Mouse (Mus musculus) mesoderm, embryonic 11.5 days (tissue): ENCODE data around the gene Ccl22.

Source experiments
- DNase-seq: peaks from one replicate; pipeline ENCODE4 v3.0.0-alpha.2; 2012; ENCODE audit warnings: low read depth, low spot score

Ccl22 gene

GRCm38 (mm10) chr8:94745476-94746184 lies at the start of gene Ccl22:
Gene Ccl22, plus strand, starts transcription at chr8:94745590.
- no peak for DNase-seq

- peak; percentile 41 for DNase-seq
These were observed 49.4 kb upstream of the Ccl22 start, which contains the start of gene Pllp for GRCm38 (mm10) chr8:94695994-94696384. Gene Pllp, minus strand, starts transcription at chr8:94696278.

- no peak for DNase-seq
These were observed 48.8 kb upstream of the Ccl22 start for GRCm38 (mm10) chr8:94696566-94696965.

- DNase-seq: no peak
These were observed 47.4 kb upstream of the Ccl22 start for GRCm38 (mm10) chr8:94697956-94698355.

- DNase-seq: no peak
These were observed 46.0 kb upstream of the Ccl22 start for GRCm38 (mm10) chr8:94699366-94699765.

- DNase-seq: no peak
These were observed 44.9 kb upstream of the Ccl22 start for GRCm38 (mm10) chr8:94700421-94700935.

GRCm38 (mm10) chr8:94702156-94702555 lies 43.2 kb upstream of the Ccl22 start:
- no peak for DNase-seq

GRCm38 (mm10) chr8:94702844-94703813 lies 42.3 kb upstream of the Ccl22 start:
- DNase-seq: peak; percentile 89

- peak; percentile 99 for DNase-seq
These were observed 41.3 kb upstream of the Ccl22 start for GRCm38 (mm10) chr8:94703972-94704668.

- DNase-seq: no peak
These were observed 40.8 kb upstream of the Ccl22 start for GRCm38 (mm10) chr8:94704669-94704984.

GRCm38 (mm10) chr8:94705581-94706245 lies 39.7 kb upstream of the Ccl22 start:
- no peak for DNase-seq

- DNase-seq: no peak
These were observed 38.5 kb upstream of the Ccl22 start for GRCm38 (mm10) chr8:94706732-94707395.

- no peak for DNase-seq
These were observed 35.1 kb upstream of the Ccl22 start for GRCm38 (mm10) chr8:94710336-94710735.

- no peak for DNase-seq
These were observed 34.2 kb upstream of the Ccl22 start for GRCm38 (mm10) chr8:94711160-94711718.

- no peak for DNase-seq
These were observed 30.8 kb upstream of the Ccl22 start for GRCm38 (mm10) chr8:94714556-94714955.

GRCm38 (mm10) chr8:94715871-94716270 lies 29.5 kb upstream of the Ccl22 start:
- DNase-seq: no peak

GRCm38 (mm10) chr8:94716841-94717240 lies 28.5 kb upstream of the Ccl22 start:
- DNase-seq: no peak

GRCm38 (mm10) chr8:94725998-94726397 lies 19.4 kb upstream of the Ccl22 start:
- no peak for DNase-seq

GRCm38 (mm10) chr8:94729301-94729700 lies 16.1 kb upstream of the Ccl22 start:
- DNase-seq: no peak

- no peak for DNase-seq
These were observed 11.4 kb upstream of the Ccl22 start for GRCm38 (mm10) chr8:94733821-94734465.
